Mouse (Mus musculus) mammary gland, adult 2 months (tissue): Measurements from ENCODE around the gene Narf. TPM values are rescaled to one million over a fixed set of nuclear protein-coding genes. Genes with fewer than 3 reads are reported as not detected.

Experiments
- polyA plus RNA-seq: library from polyadenylated mRNA; depleted of rRNA; stranded (reverse); fragments of >200 nt; gene quantifications from 2 replicates; pipeline ENCODE4 v1.2.3, GENCODE M21; 2012; ENCODE audit warnings: low replicate concordance; rRNA removed

Gene Narf
- 22.2 and 52.7 TPM in 2 replicates for polyA plus RNA-seq

DNA sequence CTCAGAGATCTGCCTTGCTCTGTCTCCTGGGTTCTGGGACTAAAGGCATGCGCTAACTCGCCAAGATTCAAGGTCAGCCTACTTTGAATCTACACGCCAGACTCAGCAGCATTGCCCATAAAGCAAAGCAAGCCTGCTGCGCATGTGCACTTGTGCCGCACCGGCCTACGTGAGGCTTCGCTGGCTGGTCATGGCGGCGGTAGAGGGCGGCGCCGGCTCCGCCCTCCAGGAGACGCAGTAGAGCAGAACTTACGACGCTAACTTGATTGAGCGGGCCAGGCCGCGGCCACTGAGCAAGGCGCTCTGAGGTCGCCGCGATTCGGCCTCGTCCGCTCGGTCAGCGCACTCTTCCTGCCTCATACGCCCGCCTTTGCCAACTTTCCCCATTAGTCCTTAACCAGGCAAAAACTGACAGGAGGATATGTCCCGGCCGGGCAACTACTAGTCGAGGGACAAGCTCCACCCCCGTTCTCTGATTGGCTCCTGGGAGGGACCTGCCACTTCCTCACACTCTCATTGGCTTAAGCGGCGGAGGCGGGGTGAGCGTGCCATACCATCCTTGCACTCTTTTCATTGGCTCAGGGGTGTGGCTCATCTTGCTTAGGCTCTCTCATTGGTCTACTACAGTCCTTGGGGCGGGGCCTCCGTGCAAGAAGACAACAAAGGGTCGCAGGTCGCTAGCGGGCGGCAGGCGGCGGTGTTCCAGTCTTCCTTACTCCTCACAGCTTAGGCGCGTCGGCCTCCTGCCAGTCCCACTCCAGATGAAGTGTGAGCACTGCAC is at the start of gene Narf:
Gene Narf (plus strand): TSS at position 690 of the 781 bp plus-strand sequence.

DNA sequence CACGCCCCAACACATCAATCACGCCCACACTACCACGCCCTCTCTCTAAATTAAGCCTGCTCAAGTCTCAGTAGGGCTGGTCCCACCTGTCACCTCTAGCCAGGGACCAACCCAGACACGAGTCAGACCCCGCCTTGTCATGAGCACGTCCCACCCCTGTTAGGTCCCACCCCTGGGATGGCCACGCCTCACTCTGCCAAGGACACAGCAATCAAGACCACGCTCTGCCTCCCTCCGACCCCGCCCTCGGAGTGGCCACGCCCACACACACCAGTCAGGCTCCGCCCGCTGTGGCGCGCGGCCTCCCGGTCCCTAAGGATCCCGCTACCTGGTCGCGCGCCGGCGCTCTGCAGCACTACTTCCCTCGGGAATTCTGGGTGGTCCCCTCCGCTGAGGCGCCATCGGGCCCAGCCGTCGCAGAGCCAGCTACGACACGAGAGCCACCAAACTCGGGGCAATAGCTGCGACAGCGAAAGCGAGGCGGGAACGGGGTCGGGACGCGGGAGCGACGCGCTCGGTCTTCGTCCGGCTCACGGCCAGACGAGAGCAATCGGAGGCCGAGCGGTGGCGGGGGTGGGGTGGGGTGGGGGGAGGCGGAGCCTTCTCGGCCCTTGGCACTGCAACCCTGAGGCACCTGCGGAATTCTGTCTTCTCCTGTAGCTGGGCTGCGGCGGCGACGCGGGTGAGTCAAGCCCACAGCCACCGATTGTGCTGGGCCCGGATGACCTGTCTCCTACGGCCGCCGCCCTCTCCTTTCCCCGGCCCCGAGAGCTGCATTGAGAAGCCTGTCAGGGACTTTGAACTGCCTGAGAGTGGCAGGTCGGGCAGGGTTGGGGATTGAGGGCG is 32.7 kb upstream of the Narf start, which contains the start of the genes Hexdc and Ogfod3:
Gene Hexdc (plus strand): TSS at position 273 of the 846 bp plus-strand sequence.
Gene Ogfod3 (minus strand): TSS at position 551 of the 846 bp plus-strand sequence.

DNA sequence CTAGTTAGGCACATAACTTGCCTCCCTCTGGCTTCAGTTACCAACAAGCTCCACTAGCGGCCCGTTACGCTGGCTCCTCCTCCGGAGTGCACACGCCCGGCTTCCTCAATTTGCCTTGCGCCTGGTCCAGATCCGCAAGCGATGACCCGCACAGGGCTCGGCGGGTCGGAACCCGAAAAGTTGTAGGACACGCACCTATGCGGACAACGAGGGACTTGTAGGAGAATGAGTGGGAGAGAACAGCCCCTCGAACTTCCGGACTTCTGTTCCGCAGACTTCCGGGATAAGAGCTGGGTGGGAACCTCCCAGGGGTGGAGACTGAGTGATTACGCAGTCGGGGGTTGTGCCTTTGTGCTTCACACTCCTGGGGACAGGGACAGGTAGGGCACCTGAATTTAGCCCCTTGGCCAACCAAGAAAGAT is 8.0 kb upstream of the Narf start, which contains the start of gene Cybc1:
Gene Cybc1 (minus strand): TSS at position 305 of the 422 bp plus-strand sequence.

DNA sequence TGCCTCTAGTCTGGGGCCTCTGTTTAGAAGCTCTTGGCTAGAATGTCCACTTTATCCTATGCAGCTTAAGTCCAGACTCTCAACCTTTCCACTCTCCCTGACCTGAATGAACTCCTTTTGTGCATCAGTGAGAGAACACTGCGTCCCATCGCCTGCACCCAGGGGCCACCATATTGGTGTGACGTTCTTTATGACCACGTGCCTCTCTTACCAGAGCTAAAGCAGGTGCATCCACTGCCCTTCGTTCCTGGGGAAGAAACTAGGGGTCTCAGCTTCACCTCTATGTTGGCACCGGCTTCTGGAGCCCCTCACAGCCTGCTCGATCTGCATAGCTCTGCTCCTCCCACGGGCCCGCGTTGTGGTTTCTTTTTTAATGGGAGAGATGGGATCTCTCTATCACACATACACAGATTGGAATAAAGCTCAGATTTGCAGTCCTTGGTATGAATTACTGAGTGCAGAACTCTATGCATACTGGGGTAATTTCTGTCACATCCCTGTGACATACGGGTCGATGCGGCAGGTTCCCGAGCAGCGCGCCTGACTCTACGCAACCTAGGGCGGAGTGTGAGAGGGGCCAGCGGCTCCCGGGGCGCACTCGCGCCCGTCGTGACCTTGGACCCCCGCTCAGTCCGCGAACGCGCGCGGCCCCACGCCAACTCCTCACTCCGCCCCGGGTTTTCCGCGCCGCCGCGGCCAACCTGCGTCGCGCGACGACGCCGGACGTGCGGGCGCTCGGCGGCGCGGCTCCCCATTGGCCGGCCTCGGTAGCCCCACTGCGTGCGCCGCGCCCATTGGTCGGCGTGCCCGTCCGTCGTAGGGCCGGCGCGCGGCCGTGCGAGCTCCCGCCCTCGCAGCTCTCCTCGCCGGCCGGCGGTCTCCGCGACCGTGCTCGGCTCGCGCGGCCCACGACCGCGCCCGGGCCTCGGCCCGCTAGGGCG is 22.4 kb downstream of the Narf start, which contains the start of gene Foxk2:
Gene Foxk2 (plus strand): TSS at position 831 of the 941 bp plus-strand sequence.

Other genes with a start within 250 kb of the Narf start
- gene Csnk1d, start 245.9 kb upstream of the Narf start, polyA plus RNA-seq = 53.8 and 58.7 TPM in 2 replicates
- gene Cd7, start 197.8 kb upstream of the Narf start, polyA plus RNA-seq = 22.6 and 35.5 TPM in 2 replicates
- gene Sectm1b, start 173.7 kb upstream of the Narf start, polyA plus RNA-seq = 0.20 and 1.0 TPM in 2 replicates
- gene Sectm1a, start 156.0 kb upstream of the Narf start, polyA plus RNA-seq = 0.50 and 1.6 TPM in 2 replicates
- not detected in 2 replicates for gene Tex19.2, start 118.6 kb upstream of the Narf start, polyA plus RNA-seq
- gene Tex19.1, start 91.1 kb upstream of the Narf start, polyA plus RNA-seq = not detected in 2 replicates
- gene Uts2r, start 77.0 kb upstream of the Narf start, polyA plus RNA-seq = 0.17 and 0.86 TPM in 2 replicates
- gene Hexdc, start 32.8 kb upstream of the Narf start, polyA plus RNA-seq = 15.2 and 16.8 TPM in 2 replicates
- 12.0 and 12.4 TPM in 2 replicates for gene Ogfod3, start 32.5 kb upstream of the Narf start, polyA plus RNA-seq
- 43.0 and 49.2 TPM in 2 replicates for gene Cybc1, start 7.9 kb upstream of the Narf start, polyA plus RNA-seq
- 36.0 and 45.2 TPM in 2 replicates for gene Foxk2, start 22.7 kb downstream of the Narf start, polyA plus RNA-seq
- 35.4 and 57.3 TPM in 2 replicates for gene Wdr45b, start 117.2 kb downstream of the Narf start, polyA plus RNA-seq
- gene Rab40b, start 151.0 kb downstream of the Narf start, polyA plus RNA-seq = 7.6 and 9.8 TPM in 2 replicates
- gene Fn3krp, start 184.1 kb downstream of the Narf start, polyA plus RNA-seq = 6.2 and 14.6 TPM in 2 replicates
- 6.3 and 8.6 TPM in 2 replicates for gene Fn3k, start 197.7 kb downstream of the Narf start, polyA plus RNA-seq
- gene Tbcd, start 214.7 kb downstream of the Narf start, polyA plus RNA-seq = 49.3 and 101 TPM in 2 replicates